Mouse (Mus musculus): Measurements from ENCODE around the gene Pld2.

- TF ChIP-seq CTCF (IDR thresholded peaks at IDR 0.05; ENCODE audit: insufficient read depth, low read depth, low read length) (no peak), POLR2A (IDR thresholded peaks at IDR 0.05; ENCODE audit: insufficient read depth, low read depth, low read length) (no peak)
Measured at GRCm38 (mm10) chr11:70524782-70525181, 15.1 kb upstream of the Pld2 start.
